12 mouse cellular contexts compared by ENCODE assay signal in the genomic region with DNA sequence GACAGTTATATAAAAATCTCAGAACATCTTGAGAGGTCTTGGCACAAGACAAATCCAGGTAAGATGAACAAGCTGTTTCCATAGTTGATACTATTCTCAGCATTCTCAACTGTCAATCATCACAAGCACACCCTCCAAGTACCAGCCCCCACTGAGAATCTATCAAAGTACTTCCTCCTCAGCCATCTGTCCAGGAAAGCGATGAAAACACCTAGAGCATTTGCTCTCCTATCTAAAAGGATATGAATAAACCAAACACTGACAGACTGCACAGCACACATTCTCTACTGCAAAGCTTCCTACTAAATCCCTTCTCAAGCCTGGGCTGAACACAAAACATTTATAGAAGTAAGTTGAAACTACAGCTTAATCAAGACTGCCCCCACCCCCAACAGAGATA. TPM values are rescaled to one million over a fixed set of nuclear protein-coding genes. Genes with fewer than 3 reads are reported as not detected.
DNase-seq lines count a peak whose midpoint lies in the region; ATAC-seq lines count a peak whose summit lies in the region.
"Had no signal": no experiment of that assay in that cellular context is flagged by ENCODE, and none has a peak within 500 bp of the region (broad histone marks: within the 10 kb centered on the region; RNA-seq: fewer than 3 reads in every experiment).

No protein-coding gene starts in this region.

- no peak for DNase-seq in heart, adult 11 months
- peak; percentile 64 for DNase-seq in A20 (ENCODE audit: low read depth, low spot score)
- DNase-seq in brain, adult 2 months (ENCODE audit: low read depth, low spot score) = peak; percentile 98
- DNase-seq in layer of hippocampus, postnatal 14 days (ENCODE audit: low spot score in 2 of 2) = no peak
- DNase-seq in forebrain, embryonic 10.5 days (ENCODE audit: extremely low spot score, low spot score) = no peak
- DNase-seq: adrenal gland, postnatal 36 days had no signal

- H3K27ac ChIP-seq in heart, embryonic 15.5 days = peak overlapping the region; percentile 27; the same call in 1 of the 2 replicates
- no peak overlapping the region for H3K27ac ChIP-seq in midbrain, embryonic 13.5 days
- H3K27ac ChIP-seq in forebrain, embryonic 10.5 days = no peak overlapping the region
- H3K27ac ChIP-seq: hindbrain, embryonic 14.5 days; liver, embryonic 14.5 days; midbrain, embryonic 12.5 days had no signal

- no peaks in the 10 kb centered on the region for H3K9me3 ChIP-seq in heart, embryonic 15.5 days (replicated peaks)
- no peaks in the 10 kb centered on the region for H3K9me3 ChIP-seq in midbrain, embryonic 13.5 days
- no peaks in the 10 kb centered on the region for H3K9me3 ChIP-seq in forebrain, embryonic 10.5 days
- H3K9me3 ChIP-seq: midbrain, embryonic 12.5 days had no signal

- ATAC-seq in heart, embryonic 15.5 days (replicated peaks; ENCODE audit: insufficient number of reproducible peaks, insufficient read depth, low FRiP score, low read depth) = no peak
- ATAC-seq in inflammation-experienced regulatory T-cells, adult 6 months = peak; percentile 80
- no peak for ATAC-seq in midbrain, embryonic 13.5 days

- no peak overlapping the region for H3K4me2 ChIP-seq in heart, embryonic 15.5 days
- H3K4me2 ChIP-seq in midbrain, embryonic 13.5 days (replicated peaks) = no peak overlapping the region
- H3K4me2 ChIP-seq: hindbrain, embryonic 14.5 days; midbrain, embryonic 12.5 days had no signal

- H3K4me1 ChIP-seq in heart, embryonic 15.5 days (replicated peaks) = peaks cover 20% of the 10 kb centered on the region
- peaks cover 40% of the 10 kb centered on the region for H3K4me1 ChIP-seq in midbrain, embryonic 13.5 days (replicated peaks)
- H3K4me1 ChIP-seq in forebrain, embryonic 10.5 days = peaks cover 47% of the 10 kb centered on the region

- no peaks in the 10 kb centered on the region for H3K36me3 ChIP-seq in heart, embryonic 15.5 days
- no peaks in the 10 kb centered on the region for H3K36me3 ChIP-seq in midbrain, embryonic 13.5 days
- H3K36me3 ChIP-seq in forebrain, embryonic 10.5 days (replicated peaks) = peaks cover 12% of the 10 kb centered on the region
- H3K36me3 ChIP-seq: midbrain, embryonic 12.5 days had no signal

- H3K4me3 ChIP-seq in heart, embryonic 15.5 days = no peak overlapping the region
- no peak overlapping the region for H3K4me3 ChIP-seq in midbrain, embryonic 13.5 days (replicated peaks)
- H3K4me3 ChIP-seq in forebrain, embryonic 10.5 days = no peak overlapping the region
- H3K4me3 ChIP-seq: midbrain, embryonic 12.5 days had no signal

- no peak overlapping the region for H3K9ac ChIP-seq in heart, embryonic 15.5 days
- no peak overlapping the region for H3K9ac ChIP-seq in midbrain, embryonic 13.5 days (replicated peaks)
- H3K9ac ChIP-seq: hindbrain, embryonic 14.5 days; liver, embryonic 14.5 days; midbrain, embryonic 12.5 days had no signal

- H3K27me3 ChIP-seq in heart, embryonic 15.5 days = no peaks in the 10 kb centered on the region
- H3K27me3 ChIP-seq in midbrain, embryonic 13.5 days = no peaks in the 10 kb centered on the region
- no peaks in the 10 kb centered on the region for H3K27me3 ChIP-seq in forebrain, embryonic 10.5 days (ENCODE audit: poor library complexity, severe bottlenecking)
- H3K27me3 ChIP-seq: midbrain, embryonic 12.5 days had no signal

- WGBS in heart, embryonic 15.5 days = 11% methylated on average over 1 of the region's 1 CpGs
- WGBS in midbrain, embryonic 13.5 days = 43% methylated on average over 1 of the region's 1 CpGs
- 72% methylated on average over 1 of the region's 1 CpGs for whole genome bisulfite sequencing in forebrain, embryonic 10.5 days

RNA-seq across cellular contexts. Expression of a gene that starts 6.4 kb away (rescaled TPM):
- polyA plus RNA-seq in heart, embryonic 15.5 days (2015; fragmentation: Nextera tagmentation; extraction: Ambion mirVana) = 30.5 and 35.6 TPM in 2 replicates
- 100 to 1,000 TPM in 1 of 3 experiments, 10 to 100 TPM in 2; 82.2 to 141 (median 98.8) TPM for polyA plus RNA-seq in inflammation-experienced regulatory T-cells, adult 6 months (2017; shearing (Covaris generic))
- total RNA-seq in layer of hippocampus, postnatal 14 days (2021) = 10 to 100 TPM; 40.2 to 44.3 TPM
- 109 and 118 TPM in 2 replicates for polyA plus RNA-seq in midbrain, embryonic 13.5 days (2015; fragmentation: Nextera tagmentation; extraction: Ambion mirVana)
- 95.1 and 101 TPM in 2 replicates for polyA plus RNA-seq in forebrain, embryonic 10.5 days (2016; fragmentation: Nextera tagmentation; extraction: Ambion mirVana)

Comparison
In these comparisons a context has a peak if more than half of its experiments do, and no peak if none do; other contexts are left out.
1. DNase-seq: peak in A20 (single experiment) and brain, adult 2 months (single experiment); none in heart, adult 11 months (single experiment), layer of hippocampus, postnatal 14 days (0 of 2) and forebrain, embryonic 10.5 days (single experiment).